In genomic region chr17:70748964-70749650, GRCm38 (mm10) we compare ENCODE assay signal across 17 mouse cellular contexts.
A peak's percentile ranks its signal among the peaks of the same experiment; 100 is the strongest.
DNase-seq lines count a peak whose midpoint lies in the region; ATAC-seq and TF ChIP-seq lines count a peak whose summit lies in the region.
"Had no signal": no experiment of that assay in that cellular context is flagged by ENCODE, and none has a peak within 500 bp of the region (broad histone marks: within the 10 kb centered on the region; RNA-seq: fewer than 3 reads in every experiment).

No protein-coding gene starts in this region.

- DNase-seq in intestine, embryonic 14.5 days (ENCODE audit: low spot score), result peak; percentile 49
- DNase-seq in testis, postnatal 10 days (ENCODE audit: low spot score), result no peak
- no peak for DNase-seq in cerebellum, adult 11 months
- DNase-seq: cerebellum, postnatal 25 days; kidney, postnatal 10 days; liver, postnatal 0 days; lung, postnatal 14 days; thymus, adult 2 months had no signal

- peaks cover 41% of the 10 kb centered on the region for H3K4me1 ChIP-seq in intestine, embryonic 14.5 days (replicated peaks; ENCODE audit: control insufficient read depth, insufficient read depth, low read length)
- H3K4me1 ChIP-seq in intestine, embryonic 16.5 days (ENCODE audit: control insufficient read depth, insufficient read depth, low read length), result peaks cover 27% of the 10 kb centered on the region
- H3K4me1 ChIP-seq in testis, adult 2 months (ENCODE audit: control insufficient read depth, insufficient read depth, low read length), result peaks cover 12% of the 10 kb centered on the region

- no peak for TF ChIP-seq POLR2A in testis, adult 2 months (IDR thresholded peaks at IDR 0.05; ENCODE audit: control insufficient read depth, low read depth, low read length)
- TF ChIP-seq POLR2A in myocyte (IDR thresholded peaks at IDR 0.05; ENCODE audit: insufficient read length, low read depth), result no peak

- H3K27me3 ChIP-seq in intestine, embryonic 14.5 days (replicated peaks; ENCODE audit: control insufficient read depth, insufficient read depth, low read length), result no peaks in the 10 kb centered on the region
- no peaks in the 10 kb centered on the region for H3K27me3 ChIP-seq in intestine, embryonic 16.5 days (replicated peaks; ENCODE audit: control insufficient read depth, insufficient read depth, low read length)
- no peaks in the 10 kb centered on the region for H3K27me3 ChIP-seq in testis, adult 2 months (ENCODE audit: control insufficient read depth, insufficient read depth, low read length)
- H3K27me3 ChIP-seq in myocyte (ENCODE audit: control insufficient read depth, insufficient read depth, insufficient read length), result no peaks in the 10 kb centered on the region
- H3K27me3 ChIP-seq: embryonic facial prominence, embryonic 15.5 days had no signal

- no peak overlapping the region for H3K4me3 ChIP-seq in intestine, embryonic 14.5 days (ENCODE audit: low read depth, low read length)
- no peak overlapping the region for H3K4me3 ChIP-seq in intestine, embryonic 16.5 days (ENCODE audit: low read length)
- H3K4me3 ChIP-seq in testis, adult 2 months (ENCODE audit: control insufficient read depth, low read depth, low read length), result no peak overlapping the region
- peak overlapping the region; percentile 12 for H3K4me3 ChIP-seq in myocyte
- H3K4me3 ChIP-seq: left cerebral cortex, adult 2 months had no signal

- no peaks in the 10 kb centered on the region for H3K36me3 ChIP-seq in intestine, embryonic 14.5 days (ENCODE audit: control insufficient read depth, insufficient read depth, low read length)
- H3K36me3 ChIP-seq in intestine, embryonic 16.5 days (ENCODE audit: control insufficient read depth, insufficient read depth, low read length), result no peaks in the 10 kb centered on the region
- H3K36me3 ChIP-seq in testis, adult 2 months (ENCODE audit: control insufficient read depth, insufficient read depth, low read length), result no peaks in the 10 kb centered on the region
- no peaks in the 10 kb centered on the region for H3K36me3 ChIP-seq in myocyte (ENCODE audit: control insufficient read depth, insufficient read depth)
- H3K36me3 ChIP-seq: embryonic facial prominence, embryonic 15.5 days; forebrain, embryonic 12.5 days; limb, embryonic 10.5 days had no signal

- TF ChIP-seq CTCF in testis, adult 2 months (IDR thresholded peaks at IDR 0.05; ENCODE audit: control insufficient read depth, insufficient read depth, insufficient replicate concordance, low read depth, low read length), result no peak

- no peaks in the 10 kb centered on the region for H3K9me3 ChIP-seq in intestine, embryonic 14.5 days (ENCODE audit: control insufficient read depth, low read length)
- H3K9me3 ChIP-seq in intestine, embryonic 16.5 days (ENCODE audit: control insufficient read depth, low read length), result no peaks in the 10 kb centered on the region
- H3K9me3 ChIP-seq: embryonic facial prominence, embryonic 15.5 days; forebrain, embryonic 12.5 days; limb, embryonic 10.5 days had no signal

- no peak overlapping the region for H3K9ac ChIP-seq in intestine, embryonic 14.5 days (ENCODE audit: low read length)
- no peak overlapping the region for H3K9ac ChIP-seq in intestine, embryonic 16.5 days (ENCODE audit: low read depth, low read length)
- H3K9ac ChIP-seq: embryonic facial prominence, embryonic 15.5 days; forebrain, embryonic 12.5 days had no signal

- H3ac ChIP-seq in myocyte (ENCODE audit: control insufficient read depth, insufficient read length), result no peak overlapping the region

- 39% methylated on average over 7 of the region's 7 CpGs for WGBS in intestine, embryonic 14.5 days
- 36% methylated on average over 7 of the region's 7 CpGs for WGBS in intestine, embryonic 16.5 days

- no peaks in the 10 kb centered on the region for H3K79me2 ChIP-seq in myocyte (ENCODE audit: control insufficient read depth, insufficient read depth)

- H3K27ac ChIP-seq in intestine, embryonic 14.5 days (ENCODE audit: low read depth), result peak overlapping the region; percentile 95; the same call in 1 of the 2 replicates
- no peak overlapping the region for H3K27ac ChIP-seq in intestine, embryonic 16.5 days (ENCODE audit: low read length)
- peak overlapping the region; percentile 70 for H3K27ac ChIP-seq in testis, adult 2 months (ENCODE audit: control insufficient read depth, insufficient read depth, low read depth, low read length)

- peak overlapping the region; percentile 72; the same call in 1 of the 2 replicates for H3K4me2 ChIP-seq in intestine, embryonic 14.5 days (ENCODE audit: low read length)
- no peak overlapping the region for H3K4me2 ChIP-seq in intestine, embryonic 16.5 days (ENCODE audit: low read depth, low read length)
- H3K4me2 ChIP-seq in myocyte (ENCODE audit: low read depth), result peak overlapping the region; percentile 81

- ATAC-seq in intestine, embryonic 14.5 days (replicated peaks; ENCODE audit: low FRiP score, low TSS enrichment, low read depth), result no peak
- no peak for ATAC-seq in intestine, embryonic 16.5 days
- no peak for ATAC-seq in frontal cortex, adult (ENCODE audit: low TSS enrichment)
- ATAC-seq: liver, postnatal 0 days; midbrain, embryonic 16.5 days had no signal

TF ChIP-seq in myocyte, 11 proteins besides CTCF, POLR2A, EP300 and RAD21:
- no peak for TF ChIP-seq SRF (IDR thresholded peaks at IDR 0.05; ENCODE audit: control insufficient read depth, insufficient read length, low read depth)
- no peak for TF ChIP-seq MYOD1 (IDR thresholded peaks at IDR 0.05; ENCODE audit: control insufficient read depth in 1 of 3, insufficient read length in 2 of 3, low read depth in 2 of 3)
- TF ChIP-seq TCF3 (IDR thresholded peaks at IDR 0.05; ENCODE audit: insufficient read length, low read depth), result no peak
- TF ChIP-seq USF1 (IDR thresholded peaks at IDR 0.05; ENCODE audit: low read depth), result no peak
